12 mouse cellular contexts compared by ENCODE assay signal in genomic region chr1:170586715-170587114, GRCm38 (mm10). TPM values are rescaled to one million over a fixed set of nuclear protein-coding genes. Genes with fewer than 3 reads are reported as not detected.
DNase-seq lines count a peak whose midpoint lies in the region; ATAC-seq and TF ChIP-seq lines count a peak whose summit lies in the region.
"Had no signal": no experiment of that assay in that cellular context is flagged by ENCODE, and none has a peak within 500 bp of the region (broad histone marks: within the 10 kb centered on the region; RNA-seq: fewer than 3 reads in every experiment).

No protein-coding gene starts in this region.

- H3K9me3 ChIP-seq in heart, embryonic 11.5 days (replicated peaks; ENCODE audit: control insufficient read depth, low read length): no peaks in the 10 kb centered on the region
- no peaks in the 10 kb centered on the region; the same call in 1 of the 2 replicates for H3K9me3 ChIP-seq in kidney, postnatal 0 days (replicated peaks; ENCODE audit: low read length)
- no peaks in the 10 kb centered on the region for H3K9me3 ChIP-seq in midbrain, embryonic 15.5 days

- no peak for TF ChIP-seq POLR2A in cortical plate, adult 2 months (IDR thresholded peaks at IDR 0.05; ENCODE audit: extremely low read depth, insufficient read depth, low read length)

- H3K9ac ChIP-seq in heart, embryonic 11.5 days (ENCODE audit: low read depth, low read length): no peak overlapping the region
- no peak overlapping the region for H3K9ac ChIP-seq in kidney, postnatal 0 days (ENCODE audit: low read depth, low read length)
- H3K9ac ChIP-seq in midbrain, embryonic 15.5 days: no peak overlapping the region

- H3K36me3 ChIP-seq in heart, embryonic 11.5 days (ENCODE audit: control insufficient read depth, insufficient read depth, low read length): 0 out of 2 replicates have a peak, but pooled peaks cover 3% of the 10 kb centered on the region
- 0 out of 2 replicates have a peak, but pooled peaks cover 4% of the 10 kb centered on the region for H3K36me3 ChIP-seq in kidney, postnatal 0 days (ENCODE audit: insufficient read depth, low read length)
- H3K36me3 ChIP-seq in midbrain, embryonic 15.5 days (replicated peaks): 0 out of 2 replicates have a peak, but pooled peaks cover 3% of the 10 kb centered on the region

- no peak for ATAC-seq in heart, embryonic 11.5 days (replicated peaks; ENCODE audit: insufficient number of reproducible peaks, low FRiP score, low TSS enrichment)
- no peak for ATAC-seq in kidney, postnatal 0 days (replicated peaks; ENCODE audit: low FRiP score, low read depth)
- no peak for ATAC-seq in midbrain, embryonic 15.5 days (replicated peaks)
- no peak for ATAC-seq in CD4-positive, CD25-positive, alpha-beta regulatory T cell, adult 4 months

- H3K4me3 ChIP-seq in heart, embryonic 11.5 days (ENCODE audit: low read depth, low read length): no peak overlapping the region
- H3K4me3 ChIP-seq in kidney, postnatal 0 days (replicated peaks; ENCODE audit: low read depth, low read length): no peak overlapping the region
- H3K4me3 ChIP-seq in cortical plate, adult 2 months (ENCODE audit: insufficient read depth, low read length): peak overlapping the region; percentile 100
- H3K4me3 ChIP-seq in midbrain, embryonic 15.5 days: no peak overlapping the region

- H3K4me1 ChIP-seq in heart, embryonic 11.5 days (ENCODE audit: control insufficient read depth, insufficient read depth, low read length): peaks cover 18% of the 10 kb centered on the region
- 0 out of 2 replicates have a peak, but pooled peaks cover 3% of the 10 kb centered on the region for H3K4me1 ChIP-seq in kidney, postnatal 0 days (replicated peaks; ENCODE audit: insufficient read depth, low read length)
- H3K4me1 ChIP-seq in cortical plate, adult 2 months (ENCODE audit: control insufficient read depth, insufficient read depth, low read length): no peaks in the 10 kb centered on the region
- H3K4me1 ChIP-seq in midbrain, embryonic 15.5 days: peaks cover 14% of the 10 kb centered on the region

- WGBS in heart, embryonic 11.5 days (ENCODE audit: insufficient replicate concordance): 69% methylated on average over 6 of the region's 6 CpGs
- WGBS in kidney, postnatal 0 days: 75% methylated on average over 6 of the region's 6 CpGs
- 75% methylated on average over 6 of the region's 6 CpGs for WGBS in midbrain, embryonic 15.5 days

- H3K27me3 ChIP-seq in heart, embryonic 11.5 days (ENCODE audit: control insufficient read depth, insufficient read depth, low read length): no peaks in the 10 kb centered on the region
- H3K27me3 ChIP-seq in kidney, postnatal 0 days (ENCODE audit: insufficient read depth, low read length): no peaks in the 10 kb centered on the region
- peaks cover 7% of the 10 kb centered on the region; the same call in 1 of the 2 replicates for H3K27me3 ChIP-seq in midbrain, embryonic 15.5 days (replicated peaks)

- peak overlapping the region; percentile 95 for H3K4me2 ChIP-seq in heart, embryonic 11.5 days
- 0 out of 2 replicates have a peak overlapping the region, but pooled peaks have one; percentile 98 for H3K4me2 ChIP-seq in kidney, postnatal 0 days (ENCODE audit: low read length)
- 0 out of 2 replicates have a peak overlapping the region, but pooled peaks have one; percentile 7 for H3K4me2 ChIP-seq in midbrain, embryonic 15.5 days
- H3K4me2 ChIP-seq: liver, embryonic 11.5 days had no signal

- no peak for DNase-seq in heart, postnatal 4 days
- DNase-seq in kidney, postnatal 0 days (ENCODE audit: low spot score): no peak
- no peak for DNase-seq in kidney, adult 9 months
- no peak for DNase-seq in B cell, adult 2 months
- DNase-seq: adrenal gland, postnatal 25 days; embryo, embryonic 11 days; lung, postnatal 10 days had no signal

- H3K27ac ChIP-seq in heart, embryonic 11.5 days (ENCODE audit: low read depth, low read length): no peak overlapping the region
- no peak overlapping the region for H3K27ac ChIP-seq in kidney, postnatal 0 days
- no peak overlapping the region for H3K27ac ChIP-seq in cortical plate, adult 2 months (ENCODE audit: insufficient read depth, low read length)
- no peak overlapping the region for H3K27ac ChIP-seq in midbrain, embryonic 15.5 days

- TF ChIP-seq CTCF in kidney, postnatal 0 days (IDR thresholded peaks at IDR 0.05; ENCODE audit: low read depth): peak; percentile 26; the same call in 1 of the 2 replicates
- TF ChIP-seq CTCF in cortical plate, adult 2 months (IDR thresholded peaks at IDR 0.05; ENCODE audit: extremely low read depth, insufficient read depth, low read length): 0 out of 2 replicates have a peak, but pooled peaks have one; percentile 17

RNA-seq across cellular contexts. Expression of gene Nos1ap, which starts 2.9 kb away (rescaled TPM):
- polyA plus RNA-seq in heart, embryonic 11.5 days (2014; fragmentation: Nextera tagmentation; extraction: Ambion mirVana): 15.5 and 20.9 TPM in 2 replicates
- 10 to 100 TPM; 19.9 to 20.0 TPM for total RNA-seq in heart, postnatal 4 days (2021)
- polyA plus RNA-seq in kidney, postnatal 0 days (2015; fragmentation: Nextera tagmentation; extraction: Ambion mirVana): 16.3 and 19.5 TPM in 2 replicates
- polyA plus RNA-seq in cortical plate, adult 2 months (2012; rRNA removed): 146 and 170 TPM in 2 replicates
- polyA plus RNA-seq in midbrain, embryonic 15.5 days (2015; fragmentation: Nextera tagmentation; extraction: Ambion mirVana): 21.3 and 28.3 TPM in 2 replicates
- under 1 TPM; 0.19 to 0.29 TPM for polyA plus RNA-seq in CD4-positive, CD25-positive, alpha-beta regulatory T cell, adult 4 months (2017; shearing (Covaris generic))

RNA-seq across cellular contexts. Expression of gene Olfml2b, which starts 57.6 kb away (rescaled TPM):
- polyA plus RNA-seq in heart, embryonic 11.5 days (2014; fragmentation: Nextera tagmentation; extraction: Ambion mirVana): 42.4 and 51.2 TPM in 2 replicates
- 10 to 100 TPM; 53.6 to 56.8 TPM for total RNA-seq in heart, postnatal 4 days (2021)
- 11.6 and 11.7 TPM in 2 replicates for polyA plus RNA-seq in kidney, postnatal 0 days (2015; fragmentation: Nextera tagmentation; extraction: Ambion mirVana)
- polyA plus RNA-seq in cortical plate, adult 2 months (2012; rRNA removed): 5.9 and 9.1 TPM in 2 replicates
- polyA plus RNA-seq in midbrain, embryonic 15.5 days (2015; fragmentation: Nextera tagmentation; extraction: Ambion mirVana): 4.8 and 5.2 TPM in 2 replicates
- not detected for polyA plus RNA-seq in CD4-positive, CD25-positive, alpha-beta regulatory T cell, adult 4 months (2017; shearing (Covaris generic))

Comparison
In these comparisons a context has a peak if more than half of its experiments do, and no peak if none do; other contexts are left out.
1. H3K4me2 ChIP-seq: peak in every context shown above with its lines; median percentile 98 in kidney, postnatal 0 days; 95 in heart, embryonic 11.5 days; 7 in midbrain, embryonic 15.5 days.
2. RNA of gene Nos1ap, which starts 2.9 kb away (polyA plus RNA-seq): 146 to 170 TPM in cortical plate, adult 2 months, 21.3 to 28.3 TPM in midbrain, embryonic 15.5 days, 16.3 to 19.5 TPM in kidney, postnatal 0 days and 15.5 to 20.9 TPM in heart, embryonic 11.5 days; 0.19 to 0.29 TPM in CD4-positive, CD25-positive, alpha-beta regulatory T cell, adult 4 months; every median in the first group is over 10 times any median in the second.